Mouse (Mus musculus): ENCODE measurements around the gene Tff2. TPM values are rescaled to one million over a fixed set of nuclear protein-coding genes. Genes with fewer than 3 reads are reported as not detected.

Tff2 gene
- not detected in 2 replicates for polyA plus RNA-seq (2016; fragmentation: Nextera tagmentation; extraction: Ambion mirVana)

DNA sequence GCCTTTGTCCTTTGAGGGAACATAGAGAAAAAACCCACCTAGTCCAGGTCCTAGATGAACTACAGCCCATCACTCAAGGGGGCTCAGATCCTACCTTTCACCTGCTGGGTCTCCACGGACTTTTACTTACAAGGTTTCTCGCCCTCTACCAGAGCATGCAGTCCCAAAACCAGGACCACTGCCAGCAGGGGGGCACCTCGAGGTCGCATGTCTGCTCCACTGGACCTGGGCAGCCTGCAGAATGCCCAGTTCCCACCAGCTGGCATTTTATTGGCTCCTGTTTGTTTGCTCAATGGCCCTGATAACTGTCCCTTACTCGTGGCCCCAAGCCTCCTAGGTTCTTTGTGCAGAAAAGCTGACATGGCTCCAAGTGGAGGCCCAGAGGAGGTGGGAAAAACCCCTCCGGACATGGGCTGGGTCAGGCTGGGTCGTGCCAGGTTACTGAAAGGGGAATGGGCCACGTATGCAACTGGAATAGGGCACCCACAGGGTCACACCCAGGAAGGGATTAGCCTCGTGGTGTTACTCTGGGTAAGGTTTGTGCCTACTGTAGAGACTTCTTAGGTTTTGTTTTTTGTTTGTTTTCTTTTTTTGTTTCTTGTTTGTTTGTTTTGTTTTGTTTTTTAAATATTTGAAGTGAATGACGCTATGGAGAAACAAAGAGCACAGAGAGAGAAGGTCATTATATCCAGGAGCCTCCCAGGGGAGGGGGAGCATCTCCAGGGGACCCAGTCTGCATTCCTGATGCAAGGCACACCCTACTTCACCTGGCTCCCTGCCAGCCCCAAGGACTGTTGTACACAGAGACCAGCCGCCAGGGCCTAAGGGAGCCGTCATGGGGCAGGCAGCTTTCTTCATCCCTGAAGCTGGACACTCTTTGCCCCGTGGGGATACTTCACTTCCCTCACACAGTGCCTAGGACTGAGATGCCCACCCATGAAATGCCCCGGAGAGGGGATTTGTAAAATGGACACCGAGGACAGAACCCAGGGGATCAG, at the start of gene Tff2:
Tff2 (minus strand) TSS at position 243 of the 998 bp plus-strand sequence.
- Histone ChIP-seq H3K4me3 (no peak within 1 kb of the TSS), H3K4me1 (0 out of 2 replicates have a peak, but pooled peaks cover 3% of the 10 kb centered on the region), H3K27me3 (0 out of 2 replicates have a peak, but pooled peaks cover 6% of the 10 kb centered on the region), H3K9me3 (replicated peaks) (no peaks in the 10 kb centered on the region; the same call in 1 of the 2 replicates), H3K4me2 (replicated peaks) (no peak within 1 kb of the TSS), H3K9ac (no peak within 1 kb of the TSS), H3K27ac (no peak within 1 kb of the TSS), H3K36me3 (no peaks in the 10 kb centered on the region)
- ATAC-seq (ENCODE audit: low FRiP score) = no peak
- 68% methylated on average over 15 of the region's 15 CpGs for WGBS

DNA sequence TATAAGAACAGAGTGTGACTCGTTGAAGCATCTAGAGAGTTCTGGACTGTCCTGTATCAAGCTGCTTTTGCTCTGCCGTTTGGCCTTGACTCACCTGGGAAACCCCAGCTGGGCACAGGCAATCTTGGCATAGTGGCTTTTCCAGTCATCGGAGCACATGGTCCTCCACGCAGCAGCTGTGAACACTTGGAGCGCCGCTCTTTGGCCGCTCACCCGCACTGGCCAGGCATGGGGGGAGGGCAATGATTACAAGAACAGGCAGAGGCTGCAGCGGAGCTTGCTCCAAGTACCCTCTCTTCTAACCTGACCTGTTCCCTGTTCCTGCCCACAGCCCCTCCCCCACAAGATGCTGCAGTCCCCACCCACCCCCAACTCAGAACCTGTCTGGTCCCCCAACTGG, 49.3 kb upstream of the Tff2 start:
- Histone ChIP-seq H3K4me2 (replicated peaks) (no peak overlapping the region), H3K36me3 (no peaks in the 10 kb centered on the region), H3K4me3 (no peak overlapping the region), H3K27me3 (no peaks in the 10 kb centered on the region), H3K4me1 (peaks cover 8% of the 10 kb centered on the region), H3K9ac (no peak overlapping the region), H3K9me3 (replicated peaks) (no peaks in the 10 kb centered on the region), H3K27ac (no peak overlapping the region)
- 84% methylated on average over 9 of the region's 9 CpGs for WGBS
- no peak for ATAC-seq (ENCODE audit: low FRiP score)

- Histone ChIP-seq H3K4me3 (no peak overlapping the region), H3K4me2 (replicated peaks) (no peak overlapping the region), H3K9me3 (replicated peaks) (no peaks in the 10 kb centered on the region), H3K9ac (no peak overlapping the region), H3K27me3 (no peaks in the 10 kb centered on the region), H3K36me3 (no peaks in the 10 kb centered on the region), H3K27ac (no peak overlapping the region), H3K4me1 (peaks cover 8% of the 10 kb centered on the region)
- ATAC-seq (ENCODE audit: low FRiP score) = no peak
- 55% methylated on average over 2 of the region's 2 CpGs for WGBS
These were observed 48.6 kb upstream of the Tff2 start for GRCm38 (mm10) chr17:31192663-31193062.

DNA sequence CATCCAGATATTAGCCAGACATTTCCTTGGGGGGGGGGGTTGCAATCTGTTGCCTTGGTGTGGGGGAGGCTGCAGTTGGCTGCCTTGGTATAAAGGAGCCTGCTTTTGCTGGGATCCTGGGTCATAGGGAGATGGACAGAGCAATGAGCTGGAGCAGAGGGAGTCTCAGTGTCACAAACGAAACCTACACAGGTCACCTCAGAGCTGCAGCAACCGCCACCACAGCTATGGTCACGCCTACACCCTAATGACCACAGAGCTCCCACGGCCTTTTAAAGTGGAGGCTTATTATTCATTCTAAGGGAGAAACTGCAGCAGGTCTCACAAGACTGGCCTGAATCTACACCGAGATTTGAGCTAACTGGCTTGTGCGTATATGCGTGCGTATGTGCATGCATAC, 47.7 kb upstream of the Tff2 start:
- Histone ChIP-seq H3K27ac (no peak overlapping the region), H3K9ac (no peak overlapping the region), H3K4me2 (replicated peaks) (no peak overlapping the region), H3K36me3 (no peaks in the 10 kb centered on the region), H3K4me3 (no peak overlapping the region), H3K9me3 (replicated peaks) (no peaks in the 10 kb centered on the region), H3K27me3 (no peaks in the 10 kb centered on the region), H3K4me1 (peaks cover 8% of the 10 kb centered on the region)
- ATAC-seq (ENCODE audit: low FRiP score) = no peak
- WGBS = 73% methylated on average over 8 of the region's 8 CpGs

DNA sequence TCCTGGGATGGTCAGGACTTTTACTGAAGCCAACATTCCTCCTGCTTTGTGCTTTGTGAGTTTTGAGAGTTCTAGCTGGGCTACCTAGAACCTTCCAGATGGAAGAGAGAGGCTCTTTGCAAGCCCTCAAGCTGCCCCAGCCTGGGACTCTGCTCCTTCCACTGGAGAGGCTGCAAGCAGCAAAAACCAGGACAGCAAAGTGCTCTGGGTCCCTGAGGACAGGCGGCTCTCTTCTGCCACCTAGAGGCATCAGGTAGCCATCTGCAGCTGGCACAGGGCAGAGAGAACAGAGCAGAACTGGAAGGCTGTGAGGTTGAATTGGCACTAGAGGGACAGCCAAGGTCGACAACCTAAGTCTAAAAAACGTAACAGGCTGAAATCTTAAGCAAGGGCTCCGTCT, 43.3 kb upstream of the Tff2 start:
- Histone ChIP-seq H3K4me1 (peaks cover 2% of the 10 kb centered on the region), H3K4me2 (replicated peaks) (no peak overlapping the region), H3K27ac (no peak overlapping the region), H3K9me3 (replicated peaks) (no peaks in the 10 kb centered on the region), H3K4me3 (no peak overlapping the region), H3K36me3 (no peaks in the 10 kb centered on the region), H3K9ac (no peak overlapping the region), H3K27me3 (no peaks in the 10 kb centered on the region)
- WGBS = 32% methylated on average over 4 of the region's 4 CpGs
- ATAC-seq (ENCODE audit: low FRiP score) = no peak

DNA sequence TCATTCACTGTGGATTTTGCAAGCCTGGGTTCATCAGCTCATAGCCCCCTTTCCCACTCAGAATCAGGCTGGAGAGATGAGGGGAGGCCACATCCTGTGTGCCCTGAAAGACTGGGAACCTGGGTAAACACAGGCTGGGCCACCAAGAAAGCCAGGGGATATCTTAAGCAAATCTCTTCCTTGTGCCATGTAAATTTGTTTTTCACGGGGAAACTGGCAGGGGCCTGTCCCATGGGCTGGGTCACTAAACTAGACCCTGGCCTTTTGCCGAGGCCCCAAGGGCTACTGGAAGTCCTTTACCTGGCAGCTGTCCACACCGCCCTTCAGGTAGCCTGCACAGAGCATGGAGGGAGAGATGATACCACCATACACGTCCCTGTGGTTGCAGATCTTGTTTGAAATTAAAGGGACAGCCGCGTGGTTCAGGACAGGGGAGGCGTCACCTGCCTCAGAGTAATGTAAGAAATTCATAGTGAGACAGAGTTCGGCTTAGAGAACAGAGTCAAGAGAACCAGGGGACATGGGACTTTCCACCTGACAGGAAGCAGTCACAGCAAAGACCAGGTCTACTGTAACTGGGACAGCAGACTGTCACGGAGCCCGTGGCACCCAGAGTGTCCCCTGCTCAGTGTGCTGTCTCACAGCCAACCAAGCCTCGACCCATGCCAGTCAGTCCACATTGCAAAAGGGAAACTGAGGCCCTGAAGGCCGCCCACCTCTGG, 40.3 kb upstream of the Tff2 start:
- no peak for ATAC-seq (ENCODE audit: low FRiP score)
- Histone ChIP-seq H3K27me3 (no peaks in the 10 kb centered on the region), H3K9ac (no peak overlapping the region), H3K4me1 (no peaks in the 10 kb centered on the region), H3K27ac (no peak overlapping the region), H3K4me2 (replicated peaks) (no peak overlapping the region), H3K4me3 (no peak overlapping the region), H3K36me3 (no peaks in the 10 kb centered on the region), H3K9me3 (replicated peaks) (no peaks in the 10 kb centered on the region)
- WGBS = 85% methylated on average over 12 of the region's 12 CpGs

DNA sequence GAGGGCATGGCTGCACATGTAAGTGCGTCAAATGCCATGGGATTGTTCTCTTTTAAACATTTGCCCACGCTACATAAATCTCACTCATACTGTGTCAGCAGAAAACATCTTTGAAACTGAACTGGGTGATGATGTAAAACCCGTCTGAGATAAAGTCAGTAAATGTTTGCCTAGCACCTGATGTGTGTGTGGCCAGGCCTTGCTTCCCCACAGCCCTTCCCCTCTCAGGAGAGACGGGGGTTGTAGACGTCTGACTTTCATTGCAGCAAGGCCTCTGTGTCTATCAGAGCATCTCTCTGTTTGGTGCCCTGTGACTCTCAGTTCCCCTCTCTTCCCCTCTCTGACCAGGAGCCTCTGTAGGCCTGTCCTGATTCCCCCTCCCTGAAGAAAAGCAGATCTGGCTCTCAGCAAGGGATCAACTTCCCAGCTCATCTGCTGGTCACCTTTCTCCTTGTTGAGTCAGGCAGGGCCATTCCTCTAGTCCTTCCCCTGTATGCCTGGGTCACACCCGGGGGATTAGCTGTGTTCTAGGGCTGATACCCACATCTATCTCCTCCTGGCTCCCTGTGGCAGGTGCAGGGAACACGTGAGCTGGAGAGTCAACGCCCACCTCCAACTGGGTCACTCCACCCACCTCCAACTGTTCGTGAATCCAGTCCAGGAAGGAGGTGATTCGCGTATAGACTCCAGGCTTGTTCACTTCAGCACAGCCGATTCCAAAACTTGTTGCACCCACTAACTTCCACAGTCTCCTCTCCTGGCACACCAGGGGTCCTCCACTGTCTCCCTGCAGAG, 39.3 kb upstream of the Tff2 start:
- Histone ChIP-seq H3K4me1 (no peaks in the 10 kb centered on the region), H3K9me3 (replicated peaks) (no peaks in the 10 kb centered on the region), H3K27me3 (no peaks in the 10 kb centered on the region), H3K4me2 (replicated peaks) (no peak overlapping the region), H3K36me3 (no peaks in the 10 kb centered on the region), H3K4me3 (no peak overlapping the region), H3K27ac (no peak overlapping the region), H3K9ac (no peak overlapping the region)
- ATAC-seq (ENCODE audit: low FRiP score) = no peak
- WGBS = 68% methylated on average over 12 of the region's 12 CpGs

DNA sequence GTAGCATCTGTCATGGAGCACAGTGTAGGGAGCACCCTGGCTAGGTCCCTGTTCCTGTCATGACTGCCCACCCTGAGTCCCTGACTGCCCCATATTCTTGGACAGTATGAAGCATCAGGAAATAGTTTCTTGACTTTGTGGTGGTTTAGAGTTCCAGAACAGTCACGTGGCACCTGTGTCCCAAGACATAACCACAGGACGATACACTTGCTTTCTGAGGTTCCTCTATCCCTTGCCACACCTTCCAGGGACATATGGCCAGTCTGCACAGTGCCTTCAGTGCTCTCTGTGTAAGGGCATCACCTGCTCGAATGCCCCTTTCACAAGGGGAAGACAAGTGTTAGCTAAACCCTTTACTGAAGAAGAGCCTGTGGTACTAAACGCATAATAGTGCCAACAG, 37.4 kb upstream of the Tff2 start:
- H3K36me3 ChIP-seq = no peaks in the 10 kb centered on the region
- no peak overlapping the region for H3K9ac ChIP-seq
- ATAC-seq (ENCODE audit: low FRiP score) = no peak
- no peak overlapping the region for H3K4me2 ChIP-seq (replicated peaks)
- no peak overlapping the region for H3K27ac ChIP-seq
- no peaks in the 10 kb centered on the region; the same call in 1 of the 2 replicates for H3K27me3 ChIP-seq
- H3K4me1 ChIP-seq = no peaks in the 10 kb centered on the region
- no peak overlapping the region for H3K4me3 ChIP-seq
- 87% methylated on average over 4 of the region's 4 CpGs for WGBS
- H3K9me3 ChIP-seq (replicated peaks) = no peaks in the 10 kb centered on the region

- no peaks in the 10 kb centered on the region for H3K9me3 ChIP-seq (replicated peaks)
- H3K4me3 ChIP-seq = no peak overlapping the region
- no peak overlapping the region for H3K27ac ChIP-seq
- no peaks in the 10 kb centered on the region for H3K4me1 ChIP-seq
- no peaks in the 10 kb centered on the region; the same call in 1 of the 2 replicates for H3K27me3 ChIP-seq
- WGBS = 93% methylated on average over 4 of the region's 4 CpGs
- ATAC-seq (ENCODE audit: low FRiP score) = no peak
- no peak overlapping the region for H3K9ac ChIP-seq
- H3K4me2 ChIP-seq (replicated peaks) = no peak overlapping the region
- no peaks in the 10 kb centered on the region for H3K36me3 ChIP-seq
These were observed 32.2 kb upstream of the Tff2 start for GRCm38 (mm10) chr17:31176321-31176720.

DNA sequence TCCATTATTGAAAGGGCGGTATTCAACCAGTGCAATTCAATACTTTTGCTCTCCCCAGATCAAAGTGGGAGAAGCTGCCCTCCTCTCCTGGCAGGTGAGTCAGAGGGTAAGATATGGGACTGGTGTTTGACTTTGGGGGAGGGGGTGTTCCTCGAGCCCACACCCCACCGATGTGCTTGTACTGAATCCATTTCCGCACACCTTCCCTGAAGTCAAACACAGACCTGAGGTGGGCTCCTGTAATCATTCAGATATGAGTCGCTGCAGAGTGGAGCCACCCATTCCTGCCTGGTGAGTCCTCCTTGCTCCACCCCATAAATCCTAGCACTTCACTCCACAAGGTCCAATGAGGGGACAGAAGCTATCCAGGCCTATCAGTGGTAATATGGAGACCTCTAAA, 25.7 kb upstream of the Tff2 start:
- no peak overlapping the region for H3K9ac ChIP-seq
- WGBS = 90% methylated on average over 5 of the region's 5 CpGs
- H3K27ac ChIP-seq = no peak overlapping the region
- H3K4me2 ChIP-seq (replicated peaks) = no peak overlapping the region
- no peak overlapping the region for H3K4me3 ChIP-seq
- no peaks in the 10 kb centered on the region for H3K4me1 ChIP-seq
- no peaks in the 10 kb centered on the region for H3K9me3 ChIP-seq (replicated peaks)
- no peaks in the 10 kb centered on the region for H3K36me3 ChIP-seq
- no peak for ATAC-seq (ENCODE audit: low FRiP score)
- H3K27me3 ChIP-seq = no peaks in the 10 kb centered on the region

GRCm38 (mm10) chr17:31165127-31165526, 21.0 kb upstream of the Tff2 start, which contains the start of gene Tff1:
Gene Tff1, minus strand, starts transcription at chr17:31165277.
- no peak within 1 kb of the TSS for H3K27ac ChIP-seq
- ATAC-seq (ENCODE audit: low FRiP score) = no peak
- no peak within 1 kb of the TSS for H3K4me3 ChIP-seq
- H3K27me3 ChIP-seq = no peaks in the 10 kb centered on the region; the same call in 1 of the 2 replicates
- no peak within 1 kb of the TSS for H3K9ac ChIP-seq
- no peaks in the 10 kb centered on the region for H3K9me3 ChIP-seq (replicated peaks)
- WGBS = 88% methylated on average over 6 of the region's 6 CpGs
- H3K36me3 ChIP-seq = no peaks in the 10 kb centered on the region
- H3K4me1 ChIP-seq = 0 out of 2 replicates have a peak, but pooled peaks cover 3% of the 10 kb centered on the region
- no peak within 1 kb of the TSS for H3K4me2 ChIP-seq (replicated peaks)

DNA sequence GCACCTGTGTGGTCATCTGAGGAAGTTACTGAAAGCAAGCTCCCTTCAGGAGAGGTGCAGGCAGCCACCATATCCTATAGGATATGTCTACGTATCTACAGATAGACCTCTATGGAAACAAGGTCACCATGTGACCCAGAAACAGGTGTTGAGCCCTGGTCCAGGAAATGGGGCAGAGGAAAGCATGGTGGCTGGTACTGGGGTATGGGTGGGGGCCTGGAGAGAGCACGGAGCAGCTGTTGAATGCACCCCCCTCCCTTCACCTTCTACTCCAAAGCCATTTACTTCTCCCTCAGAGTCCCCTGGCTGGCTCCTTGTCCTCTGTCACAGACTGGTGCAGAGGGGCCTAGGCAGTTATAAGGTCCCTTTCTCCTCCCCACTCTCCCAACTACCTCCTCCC, 19.7 kb upstream of the Tff2 start:
- WGBS = 88% methylated on average over 2 of the region's 2 CpGs
- H3K36me3 ChIP-seq = no peaks in the 10 kb centered on the region
- no peak overlapping the region for H3K9ac ChIP-seq
- no peaks in the 10 kb centered on the region for H3K9me3 ChIP-seq (replicated peaks)
- no peak overlapping the region for H3K4me3 ChIP-seq
- 0 out of 2 replicates have a peak, but pooled peaks cover 4% of the 10 kb centered on the region for H3K4me1 ChIP-seq
- ATAC-seq (ENCODE audit: low FRiP score) = no peak
- no peaks in the 10 kb centered on the region; the same call in 1 of the 2 replicates for H3K27me3 ChIP-seq
- H3K27ac ChIP-seq = no peak overlapping the region
- H3K4me2 ChIP-seq (replicated peaks) = no peak overlapping the region
